Mouse (Mus musculus) midbrain, postnatal 0 days (tissue): ENCODE results near the gene Lsm12. TPM values are rescaled to one million over a fixed set of nuclear protein-coding genes. Genes with fewer than 3 reads are reported as not detected.

ENCODE experiments used
- ATAC-seq: fragments of 200-750 bp; cut with Nextera tagmentation; 2 replicates; pipeline ENCODE4 v1.8.0; 2017; ENCODE audit warnings: moderate number of reproducible peaks, mild to moderate bottlenecking, moderate TSS enrichment, moderate library complexity; ENCODE audit not compliant: low FRiP score
- DNase-seq: peaks from one replicate; pipeline ENCODE4 v3.0.0-alpha.2; 2015; ENCODE audit warnings: low spot score
- H3K27ac ChIP-seq: fragments of 300-500 bp; sonication (generic); 2 replicates; pipeline ENCODE4 v1.5.1; 2014; ENCODE audit warnings: low read depth, mild to moderate bottlenecking, low read length, mixed read lengths
- H3K27me3 ChIP-seq: fragments of 300-500 bp; sonication (generic); 2 replicates; pipeline ENCODE4 v1.6.1; 2014; ENCODE audit warnings: low read length, control low read depth, mixed read lengths; ENCODE audit not compliant: insufficient read depth
- H3K36me3 ChIP-seq: fragments of 300-500 bp; sonication (generic); 2 replicates; pipeline ENCODE4 v1.6.1; 2014; ENCODE audit warnings: low read length, control low read depth, mixed read lengths; ENCODE audit not compliant: insufficient read depth
- H3K4me1 ChIP-seq: fragments of 300-500 bp; sonication (generic); 2 replicates; pipeline ENCODE4 v1.6.1; 2014; ENCODE audit warnings: mild to moderate bottlenecking, control low read depth, antibody characterized with exemption, low read length, mixed read lengths; ENCODE audit not compliant: insufficient read depth
- H3K4me2 ChIP-seq: fragments of 300-500 bp; sonication (generic); 2 replicates; pipeline ENCODE4 v1.6.1; 2014; ENCODE audit warnings: low read depth, mild to moderate bottlenecking, low read length, mixed read lengths; ENCODE audit not compliant: poor library complexity, severe bottlenecking
- H3K4me3 ChIP-seq: fragments of 300-500 bp; sonication (generic); 2 replicates; pipeline ENCODE4 v1.5.1; 2014; ENCODE audit warnings: low read depth, mild to moderate bottlenecking, low read length, moderate library complexity
- H3K9ac ChIP-seq: fragments of 300-500 bp; sonication (generic); replicated peaks from 2 replicates; pipeline ENCODE4 v1.6.1; 2014; ENCODE audit warnings: mild to moderate bottlenecking, low read length, moderate library complexity, mixed read lengths; ENCODE audit not compliant: poor library complexity, severe bottlenecking
- H3K9me3 ChIP-seq: fragments of 300-500 bp; sonication (generic); 2 replicates; pipeline ENCODE4 v1.6.1; 2016; ENCODE audit warnings: low read length, control low read depth
- CTCF ChIP-seq: IDR thresholded peaks from 2 replicates; pipeline ENCODE4 v1.5.1; 2016; ENCODE audit warnings: antibody characterized with exemption, mild to moderate bottlenecking
- WGBS: fragments of 180-500 bp; shearing (Covaris S2); extraction: QIAGEN DNeasy Blood & Tissue Kit; methylation state at CpG from one replicate; pipeline ENCODE4 v1.1.7; 2014; 5-methylcytosine and 5-hydroxymethylcytosine counted together
- polyA plus RNA-seq: library from polyadenylated mRNA; unstranded; fragments of >200 nt; fragmentation: Nextera tagmentation; extraction: Ambion mirVana; gene quantifications from 2 replicates; pipeline ENCODE4 v1.2.1, GENCODE M21; 2015
- total RNA-seq: library from RNA; depleted of rRNA; stranded (reverse); fragments of >200 nt; gene quantifications from 2 replicates; pipeline ENCODE4 v1.2.3, GENCODE M21; 2014

The Lsm12 gene
- total and polyA plus RNA-seq, 2 experiments from 2014 or later = 77.7 to 147 TPM

GRCm38 (mm10) chr11:102147213-102147989, 37.7 kb downstream of the Lsm12 start:
- Histone ChIP-seq H3K27me3 (peaks cover 67% of the 10 kb centered on the region), H3K4me3 (no peak overlapping the region), H3K4me2 (0 out of 2 replicates have a peak overlapping the region, but pooled peaks have one; percentile 18), H3K9me3 (no peaks in the 10 kb centered on the region), H3K36me3 (peaks cover under 1% of the 10 kb centered on the region), H3K27ac (no peak overlapping the region), H3K4me1 (no peaks in the 10 kb centered on the region; the same call in 1 of the 2 replicates), H3K9ac (no peak overlapping the region)
- peak; percentile 30; the same call in 1 of the 2 replicates for TF ChIP-seq CTCF
- ATAC-seq (no peak), DNase-seq (no peak)
- 14% methylated on average over 34 of the region's 34 CpGs for WGBS

GRCm38 (mm10) chr11:102146531-102146930, 38.6 kb downstream of the Lsm12 start:
- 8% methylated on average over 17 of the region's 17 CpGs for WGBS
- no peak for ATAC-seq
- H3K4me3 ChIP-seq = no peak overlapping the region

GRCm38 (mm10) chr11:102146005-102146404, 39.1 kb downstream of the Lsm12 start:
- Histone ChIP-seq H3K27ac (no peak overlapping the region), H3K4me2 (no peak overlapping the region), H3K4me1 (no peaks in the 10 kb centered on the region; the same call in 1 of the 2 replicates), H3K36me3 (no peaks in the 10 kb centered on the region), H3K9me3 (no peaks in the 10 kb centered on the region), H3K4me3 (no peak overlapping the region; the same call in 1 of the 2 replicates), H3K27me3 (peaks cover 67% of the 10 kb centered on the region), H3K9ac (no peak overlapping the region)
- ATAC-seq (no peak), DNase-seq (no peak)
- TF ChIP-seq CTCF = no peak
- WGBS = 4% methylated on average over 16 of the region's 16 CpGs

More at GRCm38 (mm10) chr11:102146531-102146930, 38.6 kb downstream of the Lsm12 start:
- Histone ChIP-seq H3K27me3 (peaks cover 67% of the 10 kb centered on the region), H3K27ac (no peak overlapping the region), H3K9me3 (no peaks in the 10 kb centered on the region), H3K4me1 (no peaks in the 10 kb centered on the region; the same call in 1 of the 2 replicates), H3K36me3 (no peaks in the 10 kb centered on the region), H3K9ac (no peak overlapping the region), H3K4me2 (no peak overlapping the region)
- DNase-seq = no peak
- TF ChIP-seq CTCF = no peak

GRCm38 (mm10) chr11:102145471-102146001, 39.6 kb downstream of the Lsm12 start, which contains the start of gene Nags:
Nags (plus strand) TSS chr11:102145513.
- no peak for ATAC-seq
- 1% methylated on average over 46 of the region's 50 CpGs for WGBS
- no peaks in the 10 kb centered on the region for H3K36me3 ChIP-seq

GRCm38 (mm10) chr11:102144957-102145470, 40.1 kb downstream of the Lsm12 start:
- Histone ChIP-seq H3K27me3 (peaks cover 67% of the 10 kb centered on the region), H3K4me1 (no peaks in the 10 kb centered on the region; the same call in 1 of the 2 replicates), H3K4me3 (peak overlapping the region; percentile 21; the same call in 1 of the 2 replicates), H3K27ac (no peak overlapping the region), H3K4me2 (peak overlapping the region; percentile 29), H3K9me3 (no peaks in the 10 kb centered on the region), H3K36me3 (no peaks in the 10 kb centered on the region), H3K9ac (0 out of 2 replicates have a peak overlapping the region, but pooled peaks have one; percentile 13)
- ATAC-seq = no peak
- DNase-seq = no peak
- WGBS = 25% methylated on average over 13 of the region's 13 CpGs
- no peak for TF ChIP-seq CTCF

More at GRCm38 (mm10) chr11:102145471-102146001, 39.6 kb downstream of the Lsm12 start, which contains the start of gene Nags:
- no peak within 1 kb of the TSS for H3K27ac ChIP-seq
- H3K27me3 ChIP-seq = peaks cover 67% of the 10 kb centered on the region
- peak within 1 kb of the TSS; percentile 29 for H3K4me2 ChIP-seq
- H3K4me1 ChIP-seq = no peaks in the 10 kb centered on the region; the same call in 1 of the 2 replicates
- no peak for TF ChIP-seq CTCF
- H3K4me3 ChIP-seq = peak within 1 kb of the TSS; percentile 21; the same call in 1 of the 2 replicates
- H3K9ac ChIP-seq = 0 out of 2 replicates have a peak within 1 kb of the TSS, but pooled peaks have one; percentile 13
- no peaks in the 10 kb centered on the region for H3K9me3 ChIP-seq
- DNase-seq = no peak
